Mouse (Mus musculus) kidney, adult 2 months (tissue): ENCODE data around the gene Rph3a. TPM values are rescaled to one million over a fixed set of nuclear protein-coding genes. Genes with fewer than 3 reads are reported as not detected.

Source experiments
- DNase-seq: peaks from one replicate; pipeline ENCODE4 v3.0.0; 2021
- H3K27ac ChIP-seq: fragments of 200-500 bp; 2 replicates; pipeline ENCODE4 v1.5.1; 2012; ENCODE audit warnings: low read depth, low read length, control low read depth, inconsistent platforms; ENCODE audit not compliant: insufficient read depth
- H3K27me3 ChIP-seq: fragments of 200-500 bp; replicated peaks from 2 replicates; pipeline ENCODE4 v1.6.1; 2012; ENCODE audit warnings: mild to moderate bottlenecking, moderate library complexity, low read length, inconsistent platforms; ENCODE audit not compliant: control insufficient read depth, insufficient read depth
- H3K36me3 ChIP-seq: fragments of 200-500 bp; 2 replicates; pipeline ENCODE4 v1.6.1; 2012; ENCODE audit warnings: mild to moderate bottlenecking, moderate library complexity, low read length, inconsistent platforms; ENCODE audit not compliant: control insufficient read depth, insufficient read depth
- H3K4me1 ChIP-seq: fragments of 200-500 bp; 2 replicates; pipeline ENCODE4 v1.6.1; 2011; ENCODE audit warnings: low read length; ENCODE audit not compliant: control insufficient read depth, insufficient read depth
- H3K4me3 ChIP-seq: fragments of 200-500 bp; 2 replicates; pipeline ENCODE4 v1.5.1; 2011; ENCODE audit warnings: mild to moderate bottlenecking, low read depth, low read length, control low read depth; ENCODE audit not compliant: insufficient read depth
- CTCF ChIP-seq: fragments of 200-500 bp; conservative IDR thresholded peaks from 2 replicates; pipeline ENCODE4 v1.5.1; 2011; ENCODE audit warnings: low read depth, mild to moderate bottlenecking, control low read depth, low read length, moderate library complexity, mixed read lengths; ENCODE audit not compliant: insufficient read depth, insufficient read length
- POLR2A ChIP-seq: fragments of 200-500 bp; IDR thresholded peaks from one replicate; pipeline ENCODE4 v1.6.1; 2011; ENCODE audit warnings: low read depth, low read length, control low read depth
- WGBS: fragments of 180-500 bp; shearing (Covaris S2); methylation state at CpG from one replicate; pipeline ENCODE4 v1.1.7; 2018; 5-methylcytosine and 5-hydroxymethylcytosine counted together
- polyA plus RNA-seq: library from polyadenylated mRNA; depleted of rRNA; stranded (reverse); fragments of >200 nt; gene quantifications from 2 replicates; pipeline ENCODE4 v1.2.3, GENCODE M21; 2012

The Rph3a gene
- polyA plus RNA-seq, 1 experiment, result 0.80 TPM

- Histone ChIP-seq H3K4me3 (no peak overlapping the region), H3K27ac (no peak overlapping the region), H3K4me1 (no peaks in the 10 kb centered on the region), H3K36me3 (no peaks in the 10 kb centered on the region), H3K27me3 (no peaks in the 10 kb centered on the region)
- 74% methylated on average over 5 of the region's 5 CpGs for WGBS
- no peak for TF ChIP-seq CTCF
- TF ChIP-seq POLR2A, result no peak
- DNase-seq, result no peak
These were observed 7.8 kb upstream of the Rph3a start for GRCm38 (mm10) chr5:121017699-121018098.

DNA sequence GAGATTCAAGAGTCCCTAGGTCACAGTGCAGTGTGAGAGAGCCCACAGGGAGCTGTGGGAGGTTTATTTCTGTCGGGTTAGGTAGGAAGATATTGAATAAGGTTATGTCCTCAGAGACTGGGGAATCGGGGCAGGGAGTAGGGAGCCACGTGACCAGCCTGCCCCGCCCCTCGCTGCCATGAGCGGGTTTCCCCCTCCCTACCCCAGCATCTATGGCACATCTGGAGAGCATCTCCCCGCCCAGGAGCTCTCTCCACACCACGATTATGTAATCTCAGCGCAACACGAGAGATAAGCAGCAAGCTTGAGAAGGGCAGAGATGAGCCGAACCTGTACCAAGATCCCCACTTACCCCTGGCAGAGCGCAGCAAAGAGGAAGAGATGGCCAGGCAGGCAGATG, 6.5 kb upstream of the Rph3a start:
- Histone ChIP-seq H3K27me3 (no peaks in the 10 kb centered on the region), H3K27ac (no peak overlapping the region), H3K36me3 (no peaks in the 10 kb centered on the region), H3K4me3 (no peak overlapping the region), H3K4me1 (no peaks in the 10 kb centered on the region)
- DNase-seq, result no peak
- WGBS, result 35% methylated on average over 12 of the region's 12 CpGs
- no peak for TF ChIP-seq CTCF
- TF ChIP-seq POLR2A, result no peak

- no peak for TF ChIP-seq POLR2A
- TF ChIP-seq CTCF, result no peak
- DNase-seq, result no peak
- Histone ChIP-seq H3K36me3 (no peaks in the 10 kb centered on the region), H3K27me3 (no peaks in the 10 kb centered on the region), H3K4me3 (no peak overlapping the region), H3K27ac (no peak overlapping the region), H3K4me1 (no peaks in the 10 kb centered on the region)
- WGBS, result 91% methylated on average over 2 of the region's 2 CpGs
These were observed 4.6 kb upstream of the Rph3a start for GRCm38 (mm10) chr5:121014496-121014895.

DNA sequence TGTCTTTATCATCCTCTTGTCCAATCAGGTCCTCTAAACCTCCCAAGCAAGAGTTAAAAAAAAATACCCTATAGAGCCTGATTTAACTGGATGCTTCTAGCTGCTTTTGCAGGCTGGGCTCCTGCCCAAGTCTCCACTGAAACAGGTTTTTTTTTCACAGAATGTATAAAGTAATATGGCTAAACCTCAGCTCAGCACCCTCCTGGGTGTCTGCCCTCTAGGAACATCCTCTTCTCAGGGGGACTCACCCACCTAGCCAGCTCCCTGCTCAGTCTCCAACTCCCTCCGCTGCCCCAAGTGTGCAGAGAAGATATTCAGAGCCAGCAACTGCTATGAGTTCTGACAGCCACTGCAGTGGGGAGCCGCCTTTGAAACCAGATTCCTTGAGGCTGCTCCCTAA, 2.1 kb upstream of the Rph3a start:
- Histone ChIP-seq H3K27ac (no peak overlapping the region), H3K4me1 (no peaks in the 10 kb centered on the region), H3K36me3 (no peaks in the 10 kb centered on the region), H3K4me3 (no peak overlapping the region), H3K27me3 (no peaks in the 10 kb centered on the region)
- WGBS, result 34% methylated on average over 2 of the region's 2 CpGs
- TF ChIP-seq CTCF, result no peak
- no peak for TF ChIP-seq POLR2A
- no peak for DNase-seq

- H3K4me3 ChIP-seq, result no peak overlapping the region
- no peaks in the 10 kb centered on the region for H3K27me3 ChIP-seq
- no peak for DNase-seq
- TF ChIP-seq CTCF (no peak), POLR2A (no peak)
- no peaks in the 10 kb centered on the region for H3K36me3 ChIP-seq
- no peak overlapping the region for H3K27ac ChIP-seq
- under 1% methylated on average over 19 of the region's 19 CpGs for WGBS
- H3K4me1 ChIP-seq, result no peaks in the 10 kb centered on the region
These were observed 486 bp downstream of the Rph3a start for GRCm38 (mm10) chr5:121009406-121009805.

GRCm38 (mm10) chr5:121008411-121009239, 1.3 kb downstream of the Rph3a start:
- H3K36me3 ChIP-seq, result no peaks in the 10 kb centered on the region
- no peak overlapping the region for H3K27ac ChIP-seq
- no peaks in the 10 kb centered on the region for H3K27me3 ChIP-seq
- TF ChIP-seq CTCF (no peak), POLR2A (no peak)
- no peaks in the 10 kb centered on the region for H3K4me1 ChIP-seq
- DNase-seq, result no peak
- no peak overlapping the region for H3K4me3 ChIP-seq
- WGBS, result 17% methylated on average over 15 of the region's 15 CpGs

GRCm38 (mm10) chr5:121007563-121007962, 2.3 kb downstream of the Rph3a start:
- no peak for TF ChIP-seq CTCF
- no peak for TF ChIP-seq POLR2A
- H3K27ac ChIP-seq, result no peak overlapping the region
- H3K27me3 ChIP-seq, result no peaks in the 10 kb centered on the region
- no peak for DNase-seq
- 77% methylated on average over 3 of the region's 3 CpGs for WGBS
- H3K36me3 ChIP-seq, result no peaks in the 10 kb centered on the region
- H3K4me1 ChIP-seq, result no peaks in the 10 kb centered on the region
- no peak overlapping the region for H3K4me3 ChIP-seq

DNA sequence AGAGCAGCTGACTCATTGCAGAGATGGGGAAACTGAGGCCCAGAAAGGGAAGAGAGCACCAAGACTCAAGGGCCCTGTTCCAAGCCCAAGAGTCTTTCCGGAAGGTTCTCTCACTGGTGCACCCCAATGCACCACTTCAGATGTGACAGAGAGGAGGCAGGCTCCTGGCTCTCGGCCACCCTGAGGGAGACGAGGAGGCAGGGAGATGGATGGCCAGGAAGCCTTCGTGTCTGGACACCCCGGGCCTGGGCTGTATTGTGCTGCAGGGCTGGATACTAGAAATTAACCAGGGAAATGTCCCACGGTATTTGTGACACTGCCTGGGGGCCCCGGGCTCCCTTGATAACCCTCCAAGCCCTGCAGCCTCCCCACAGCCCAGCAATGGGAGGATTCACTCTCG, 2.8 kb downstream of the Rph3a start:
- no peak overlapping the region for H3K27ac ChIP-seq
- WGBS, result 76% methylated on average over 8 of the region's 8 CpGs
- DNase-seq, result no peak
- no peaks in the 10 kb centered on the region for H3K27me3 ChIP-seq
- no peaks in the 10 kb centered on the region for H3K4me1 ChIP-seq
- no peaks in the 10 kb centered on the region for H3K36me3 ChIP-seq
- H3K4me3 ChIP-seq, result no peak overlapping the region
- TF ChIP-seq CTCF (no peak), POLR2A (no peak)
